Mouse (Mus musculus) right cerebral cortex, postnatal 10 days (tissue): ENCODE measurements at regions not wholly inside any gene's neighbourhood (a gene's known extent, or its start where the extent isn't known, plus 50 kb on each side); places are given as distances from the start of the nearest gene placed in this dataset.
A peak's percentile ranks its signal among the peaks of the same experiment; 100 is the strongest.
"Not testable (repeated sequence)": the region's sequence is repeated elsewhere in the genome, so short reads cannot be mapped to it uniquely, and the experiment has no call there.

Experiments used
- DNase-seq, 2 experiments: peaks; one replicate each; pipeline ENCODE4 v3.0.0; 2021; ENCODE audit warnings: low spot score in 2 of 2

GRCm38 (mm10) chr3:79002173-79002848 lies 284.0 kb downstream of the Rapgef2 start:
- no peak for DNase-seq

DNA sequence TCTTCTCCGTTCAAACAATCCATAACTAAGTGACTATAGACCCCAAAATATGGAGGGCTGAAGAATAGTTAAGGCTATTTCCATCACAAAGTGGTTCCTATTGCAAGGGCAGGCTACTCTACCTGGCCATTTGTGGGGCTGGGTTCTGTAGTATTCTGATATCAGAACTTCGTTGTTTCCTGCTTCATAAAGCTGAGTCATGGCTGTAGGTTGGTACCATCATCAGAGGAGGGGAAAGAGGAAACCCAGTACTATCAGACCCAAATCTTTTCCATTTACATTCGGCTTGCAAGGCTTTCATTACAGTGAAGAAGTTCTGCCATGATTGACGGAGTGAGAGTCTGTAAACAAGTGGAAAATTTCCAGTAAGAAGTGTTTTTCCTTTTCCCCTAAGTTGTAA lies 284.6 kb downstream of the Rapgef2 start:
- no peak for DNase-seq

- no peak for DNase-seq
These were observed 286.0 kb downstream of the Rapgef2 start for GRCm38 (mm10) chr3:79000293-79000692.

- DNase-seq = no peak
These were observed 286.5 kb downstream of the Rapgef2 start for GRCm38 (mm10) chr3:78999803-79000202.

DNA sequence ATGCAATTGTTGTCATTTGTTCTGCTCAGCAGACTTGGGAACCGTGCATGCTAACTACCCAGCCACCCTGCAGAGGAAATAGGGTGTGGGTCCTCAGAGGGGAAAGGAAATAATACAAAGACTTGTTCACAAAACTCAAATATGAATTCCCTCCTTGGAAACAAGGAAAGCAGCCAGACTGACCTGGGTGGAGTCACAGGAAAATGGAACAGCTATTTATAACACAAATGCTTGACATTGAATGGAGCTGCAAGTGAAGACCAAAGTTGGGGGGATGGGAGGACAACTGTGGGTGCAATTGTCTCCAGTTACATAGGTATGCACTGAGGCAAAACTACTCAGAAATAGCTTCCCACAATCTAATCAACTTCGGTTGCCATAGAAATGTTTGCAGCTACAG lies 298.2 kb downstream of the Rapgef2 start:
- peak in 1 of 2 experiments; percentile 32 for DNase-seq

- no peak for DNase-seq
These were observed 299.6 kb downstream of the Rapgef2 start for GRCm38 (mm10) chr3:78986726-78987125.

DNA sequence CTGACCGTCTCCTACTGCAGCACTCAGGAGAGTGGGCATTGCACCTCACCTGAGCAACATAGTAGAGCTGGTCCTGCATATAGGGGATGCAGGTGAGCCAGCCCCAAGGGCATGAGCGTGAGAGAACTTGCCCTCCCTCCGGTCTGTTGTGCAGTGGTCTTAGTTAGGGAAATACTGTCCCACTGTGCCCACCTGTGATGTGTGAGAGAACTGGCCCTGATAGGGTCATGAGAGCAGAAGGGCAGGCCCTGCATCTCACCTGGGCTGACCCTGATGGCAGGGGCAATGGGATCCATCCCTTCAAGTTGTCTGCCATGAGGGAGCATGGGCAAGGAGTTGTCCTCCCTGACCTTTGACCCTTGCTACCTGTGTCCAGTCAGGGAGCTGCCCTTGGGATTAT lies 305.3 kb downstream of the Rapgef2 start:
- peak in 1 of 2 experiments; percentile 15 for DNase-seq

DNA sequence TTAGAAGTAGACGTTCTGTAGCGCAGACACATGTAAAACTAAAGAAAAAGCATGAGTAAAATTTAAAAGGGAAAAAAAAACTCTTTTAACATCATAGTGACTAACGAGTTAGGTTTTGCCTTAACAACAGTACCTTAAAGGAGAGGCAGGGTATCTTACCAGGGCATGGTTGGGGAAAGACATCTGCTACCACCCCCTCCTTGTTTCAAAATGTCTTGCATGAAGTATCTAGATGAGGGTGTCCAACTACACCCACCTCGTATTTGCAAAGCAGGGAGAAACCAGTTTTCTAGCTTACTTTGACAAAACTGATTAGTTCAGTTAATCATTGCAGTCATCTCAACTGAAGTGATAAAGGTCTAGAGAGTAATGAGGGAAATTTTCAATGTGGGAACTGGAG lies 307.5 kb downstream of the Rapgef2 start:
- DNase-seq = no peak

- DNase-seq = not testable (repeated sequence)
These were observed 319.4 kb downstream of the Rapgef2 start for GRCm38 (mm10) chr3:78966683-78967549.

GRCm38 (mm10) chr3:78964231-78964858 lies 322.0 kb downstream of the Rapgef2 start:
- DNase-seq = no peak

- DNase-seq = peak; percentile 53 to 56
These were observed 327.5 kb downstream of the Rapgef2 start for GRCm38 (mm10) chr3:78958781-78959180.

DNA sequence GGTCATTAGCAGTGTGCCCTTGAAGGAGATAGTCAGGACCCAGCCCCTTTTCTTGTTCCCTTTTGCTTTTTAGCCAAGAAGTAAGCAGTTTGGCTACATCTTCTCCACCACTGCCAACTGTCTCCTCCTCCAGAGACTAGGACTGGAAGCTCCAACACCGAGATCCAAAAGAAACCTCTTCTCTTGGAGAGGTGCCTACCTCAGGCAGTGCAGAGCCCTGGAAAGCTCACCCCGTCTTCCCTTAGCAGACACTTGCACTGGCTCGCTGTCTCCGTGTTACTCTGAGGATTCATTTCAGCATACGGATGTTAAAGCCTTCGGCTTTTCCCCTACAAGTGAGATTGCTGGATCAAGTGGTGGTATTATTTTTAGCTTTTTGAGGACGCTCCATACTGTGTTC lies 331.0 kb downstream of the Rapgef2 start:
- DNase-seq = no peak

DNA sequence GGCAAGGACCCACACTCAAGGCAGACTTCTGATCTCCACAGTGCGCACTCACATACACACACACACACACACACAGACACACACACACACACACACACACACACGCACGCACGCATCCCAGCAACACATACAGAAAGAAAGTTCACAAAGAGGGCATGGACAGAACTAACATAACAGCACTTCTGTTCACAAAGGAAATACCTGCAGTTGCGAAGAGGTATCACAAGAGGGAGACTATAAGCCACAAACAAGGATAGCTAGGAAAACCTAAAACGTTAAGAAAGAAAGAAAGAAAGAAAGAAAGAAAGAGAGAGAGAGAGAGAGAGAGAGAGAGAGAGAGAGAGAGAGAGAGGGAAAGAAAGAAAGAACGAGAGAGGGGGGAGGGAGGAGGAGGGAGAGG lies 336.9 kb downstream of the Rapgef2 start:
- DNase-seq = not testable (repeated sequence)

DNA sequence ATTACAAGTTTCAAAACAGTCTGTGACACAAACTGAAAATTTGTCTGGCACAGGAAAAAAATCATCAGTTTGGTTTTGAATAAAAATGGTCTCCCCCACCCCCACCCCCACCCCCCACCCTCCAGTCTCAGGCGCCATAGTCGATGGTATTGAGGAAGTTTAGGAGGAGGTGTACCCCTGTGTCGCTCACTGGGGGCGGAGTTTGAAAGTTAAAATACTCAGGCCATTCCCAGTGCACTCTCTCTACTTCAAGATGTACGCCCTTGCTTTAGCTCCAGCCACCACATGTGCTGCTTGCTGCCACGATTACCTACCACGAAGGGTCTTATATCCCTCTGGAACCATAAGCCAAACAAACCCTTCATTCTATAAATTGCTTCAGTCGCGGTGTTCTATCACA lies 337.6 kb downstream of the Rapgef2 start:
- DNase-seq = no peak

GRCm38 (mm10) chr3:78948171-78948570 lies 338.1 kb downstream of the Rapgef2 start:
- peak; percentile 77 to 80 for DNase-seq

DNA sequence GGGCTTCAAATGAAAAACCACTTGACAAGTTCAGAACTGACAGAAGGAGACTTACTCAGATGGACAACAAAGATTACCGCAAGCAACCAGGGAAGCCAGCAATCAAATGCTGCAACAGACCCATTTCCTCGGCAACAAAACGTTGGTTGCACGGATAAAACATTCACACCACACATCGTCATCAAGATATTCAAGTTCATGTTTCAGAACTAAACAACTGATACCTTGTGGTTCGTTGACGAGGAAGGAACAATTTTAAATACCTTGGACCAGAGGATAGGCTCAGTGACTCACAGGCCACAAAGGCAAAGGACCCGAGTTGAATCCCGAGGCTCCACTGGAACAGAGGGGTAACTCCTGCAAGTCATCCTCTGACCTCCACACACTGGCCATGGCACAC lies 339.1 kb downstream of the Rapgef2 start:
- no peak for DNase-seq

DNA sequence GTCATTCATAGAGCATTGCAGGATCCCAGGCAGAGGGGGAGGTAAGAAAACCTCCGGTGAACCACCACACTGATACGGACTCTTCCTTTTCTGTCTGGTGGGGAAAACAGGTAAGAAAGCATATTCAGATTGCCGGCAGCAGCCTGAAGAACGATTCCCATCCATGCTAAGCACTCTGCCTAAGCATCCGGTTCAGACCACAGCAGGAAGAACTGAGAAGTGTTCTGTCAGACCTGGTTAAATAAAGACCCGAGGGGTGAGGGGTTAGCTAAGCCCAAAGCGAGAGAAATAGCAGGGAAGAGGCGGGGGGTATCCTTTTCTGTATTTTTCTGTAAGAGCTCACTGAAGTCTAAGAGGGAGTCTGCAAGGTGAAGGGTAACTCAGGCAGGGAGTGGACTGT lies 342.1 kb downstream of the Rapgef2 start:
- no peak for DNase-seq

DNA sequence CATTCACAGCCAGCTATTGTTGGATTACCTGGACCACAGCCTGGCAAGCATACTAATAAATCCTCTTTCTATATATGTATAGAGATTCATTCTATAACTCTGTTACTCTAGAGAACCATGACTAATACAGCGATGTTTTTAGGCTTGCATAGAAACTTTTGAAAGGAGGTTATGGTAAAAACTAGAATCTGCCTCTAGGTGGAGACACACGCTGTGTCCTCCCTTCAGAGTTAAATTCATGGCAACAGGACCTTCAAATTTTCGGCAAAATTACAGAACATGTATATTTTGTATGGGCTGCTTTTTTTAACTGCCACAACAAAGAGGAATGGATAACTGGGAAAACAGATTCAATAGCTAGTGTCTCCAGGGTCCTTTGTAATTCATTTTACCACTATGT lies 353.3 kb downstream of the Rapgef2 start:
- DNase-seq = no peak

GRCm38 (mm10) chr3:78919850-78920249 lies 366.5 kb downstream of the Rapgef2 start:
- DNase-seq = no peak

DNA sequence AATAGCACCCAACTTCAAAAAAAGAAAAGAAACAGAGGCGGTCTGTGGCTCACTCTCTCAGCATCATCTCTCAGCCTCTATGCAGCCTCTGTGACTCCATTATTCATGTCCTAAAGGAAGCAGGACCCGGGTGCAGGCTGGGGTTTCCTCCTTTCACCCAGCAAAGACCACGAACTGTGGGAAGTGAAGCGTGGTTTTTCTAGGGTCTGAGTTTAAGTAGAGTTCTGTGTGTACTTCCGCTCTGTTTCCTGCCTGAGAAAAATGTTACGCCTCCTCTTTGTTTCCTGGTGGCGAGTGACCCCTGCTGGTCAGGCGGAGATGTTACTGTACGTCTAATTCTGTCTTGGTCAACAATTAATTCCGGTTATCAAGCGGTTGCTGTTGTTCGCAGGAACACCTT lies 366.9 kb downstream of the Rapgef2 start:
- DNase-seq = peak; percentile 79 to 91

GRCm38 (mm10) chr3:78908196-78908844 lies 378.0 kb downstream of the Rapgef2 start:
- peak in 1 of 2 experiments; percentile 30 for DNase-seq

DNA sequence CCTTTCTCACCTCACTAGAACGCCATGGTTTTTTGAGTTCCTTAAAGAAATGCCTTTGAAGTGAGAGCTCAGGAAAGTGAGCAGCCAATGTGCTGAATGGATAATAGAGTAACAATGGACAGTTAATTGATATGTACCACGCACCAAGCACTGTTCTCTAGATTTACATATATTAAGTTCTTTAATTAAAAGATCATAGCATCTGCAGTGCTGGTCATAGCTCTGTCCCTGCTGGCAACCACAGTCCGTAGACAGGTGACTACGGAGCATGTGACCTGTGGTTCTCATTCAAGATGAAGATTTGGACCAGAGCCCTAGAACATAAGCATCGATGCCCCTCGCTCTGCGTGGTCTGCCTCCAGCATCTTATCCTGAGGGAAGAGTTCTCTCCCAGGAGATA lies 378.5 kb downstream of the Rapgef2 start:
- DNase-seq = no peak
